Mouse (Mus musculus) heart, embryonic 15.5 days (tissue): ENCODE data around the gene Mettl1. TPM values are rescaled to one million over a fixed set of nuclear protein-coding genes. Genes with fewer than 3 reads are reported as not detected.
A peak's percentile ranks its signal among the peaks of the same experiment; 100 is the strongest.
"Not testable (repeated sequence)": the region's sequence is repeated elsewhere in the genome, so short reads cannot be mapped to it uniquely, and the experiment has no call there.

ENCODE experiments used
- ATAC-seq: fragments of 200-750 bp; cut with Nextera tagmentation; replicated peaks from 2 replicates; pipeline ENCODE4 v1.8.0; 2017; ENCODE audit warnings: low read depth, moderate TSS enrichment; ENCODE audit not compliant: insufficient number of reproducible peaks, insufficient read depth, low FRiP score
- H3K27ac ChIP-seq: fragments of 300-500 bp; sonication (generic); 2 replicates; pipeline ENCODE4 v1.5.1; 2015; ENCODE audit warnings: mild to moderate bottlenecking, inconsistent platforms
- H3K27me3 ChIP-seq: fragments of 300-500 bp; sonication (generic); 2 replicates; pipeline ENCODE4 v1.6.1; 2015; ENCODE audit warnings: inconsistent platforms
- H3K36me3 ChIP-seq: fragments of 300-500 bp; sonication (generic); 2 replicates; pipeline ENCODE4 v1.6.1; 2015; ENCODE audit warnings: mild to moderate bottlenecking, inconsistent platforms
- H3K4me1 ChIP-seq: fragments of 300-500 bp; sonication (generic); replicated peaks from 2 replicates; pipeline ENCODE4 v1.6.1; 2015; ENCODE audit warnings: inconsistent platforms
- H3K4me2 ChIP-seq: fragments of 300-500 bp; sonication (generic); 2 replicates; pipeline ENCODE4 v1.6.1; 2015; ENCODE audit warnings: inconsistent platforms, mild to moderate bottlenecking, moderate library complexity
- H3K4me3 ChIP-seq: fragments of 300-500 bp; sonication (generic); 2 replicates; pipeline ENCODE4 v1.5.1; 2015; ENCODE audit warnings: mild to moderate bottlenecking, inconsistent platforms
- H3K9ac ChIP-seq: fragments of 300-500 bp; sonication (generic); 2 replicates; pipeline ENCODE4 v1.6.1; 2015; ENCODE audit warnings: mild to moderate bottlenecking, inconsistent platforms
- H3K9me3 ChIP-seq: fragments of 300-500 bp; sonication (generic); replicated peaks from 2 replicates; pipeline ENCODE4 v1.6.1; 2016; ENCODE audit warnings: inconsistent platforms
- WGBS: fragments of 180-500 bp; shearing (Covaris S2); methylation state at CpG from one replicate; pipeline ENCODE4 v1.1.7; 2015; ENCODE audit warnings: mixed read lengths; 5-methylcytosine and 5-hydroxymethylcytosine counted together
- polyA plus RNA-seq: library from polyadenylated mRNA; unstranded; fragments of >200 nt; fragmentation: Nextera tagmentation; extraction: Ambion mirVana; gene quantifications from 2 replicates; pipeline ENCODE4 v1.2.1, GENCODE M21; 2015

The Mettl1 gene
- polyA plus RNA-seq, 1 experiment from 2014 or later, result 27.7 TPM

GRCm38 (mm10) chr10:127059968-127060916 lies 19.0 kb downstream of the Mettl1 start, which contains the start of gene March9:
Gene March9, minus strand, starts transcription at chr10:127060184.
- H3K4me2 ChIP-seq, result peak within 1 kb of the TSS; percentile 100
- WGBS, result 1% methylated on average over 57 of the region's 72 CpGs
- peak; percentile 20 for ATAC-seq
- H3K27me3 ChIP-seq, result peaks cover 60% of the 10 kb centered on the region
- peak within 1 kb of the TSS; percentile 81 for H3K4me3 ChIP-seq
- H3K9ac ChIP-seq, result peak within 1 kb of the TSS; percentile 76
- H3K9me3 ChIP-seq, result no peaks in the 10 kb centered on the region
- H3K36me3 ChIP-seq, result peaks cover 3% of the 10 kb centered on the region
- no peak within 1 kb of the TSS for H3K27ac ChIP-seq
- H3K4me1 ChIP-seq, result peaks cover 34% of the 10 kb centered on the region

DNA sequence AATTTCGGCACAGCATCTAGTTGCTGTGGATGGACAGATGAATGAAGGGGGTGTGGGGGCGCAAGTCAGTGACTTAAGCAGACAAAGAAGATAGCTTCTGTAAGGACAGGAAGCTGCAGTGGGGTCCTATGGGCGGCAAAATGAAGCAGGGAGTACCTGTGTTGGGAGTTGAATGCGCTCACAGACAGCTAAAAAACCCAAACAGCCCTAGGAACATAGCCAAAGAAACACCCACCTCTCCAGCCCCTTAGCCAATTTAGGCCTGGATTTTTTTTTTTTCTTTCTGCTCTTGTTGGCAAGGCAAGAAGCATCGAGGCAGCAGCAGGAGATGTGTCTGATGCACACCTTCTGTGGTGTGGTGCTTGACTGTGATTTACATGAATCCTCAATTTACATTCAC lies 19.9 kb downstream of the Mettl1 start:
- peak overlapping the region; percentile 81; the same call in 1 of the 2 replicates for H3K4me3 ChIP-seq
- no peak overlapping the region for H3K27ac ChIP-seq
- WGBS, result 57% methylated on average over 5 of the region's 5 CpGs
- H3K9ac ChIP-seq, result no peak overlapping the region
- peaks cover 36% of the 10 kb centered on the region for H3K4me1 ChIP-seq
- peaks cover 12% of the 10 kb centered on the region for H3K36me3 ChIP-seq
- no peak for ATAC-seq
- H3K9me3 ChIP-seq, result no peaks in the 10 kb centered on the region
- no peak overlapping the region for H3K4me2 ChIP-seq
- peaks cover 54% of the 10 kb centered on the region for H3K27me3 ChIP-seq

DNA sequence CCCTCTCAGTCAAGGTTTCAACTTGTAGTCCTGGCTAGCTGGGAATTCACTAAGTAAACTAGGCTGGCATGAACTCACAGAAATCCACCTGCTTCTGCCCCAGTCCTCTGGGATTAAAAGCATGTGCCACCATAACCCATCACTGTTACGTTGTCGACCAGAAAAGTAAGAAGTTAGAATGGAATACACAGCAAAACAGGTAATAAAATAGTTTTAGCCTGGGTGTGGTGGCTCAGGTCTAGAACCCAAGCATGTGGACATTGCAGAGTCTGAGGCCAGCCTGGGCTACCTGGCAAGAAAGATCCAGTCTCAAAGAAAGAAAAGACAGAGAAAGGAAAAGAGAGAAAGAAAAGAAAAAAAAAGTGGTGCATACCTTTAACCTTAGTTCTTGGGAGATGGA lies 20.3 kb downstream of the Mettl1 start:
- Histone ChIP-seq H3K4me2 (no peak overlapping the region), H3K4me1 (peaks cover 37% of the 10 kb centered on the region), H3K27ac (no peak overlapping the region), H3K36me3 (peaks cover 16% of the 10 kb centered on the region), H3K9ac (no peak overlapping the region), H3K9me3 (no peaks in the 10 kb centered on the region), H3K27me3 (peaks cover 53% of the 10 kb centered on the region), H3K4me3 (no peak overlapping the region)
- no peak for ATAC-seq
- 75% methylated on average over 2 of the region's 2 CpGs for WGBS

DNA sequence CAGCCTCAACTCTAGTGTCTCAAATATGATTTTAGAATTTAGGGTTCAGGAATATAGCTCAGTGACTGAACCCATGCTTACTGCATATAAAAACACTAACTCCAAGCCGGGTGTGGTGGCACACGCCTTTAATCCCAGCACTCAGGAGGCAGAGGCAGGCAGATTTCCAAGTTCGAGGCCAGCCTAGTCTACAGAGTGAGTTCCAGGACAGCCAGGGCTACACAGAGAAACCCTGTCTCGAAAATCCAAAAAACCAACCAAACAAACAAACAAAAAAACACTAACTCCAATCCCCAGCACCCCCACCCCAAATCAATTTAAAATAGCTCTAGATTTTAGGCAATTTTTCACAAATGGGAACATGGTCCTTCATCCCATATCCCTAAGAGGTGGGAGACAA lies 20.9 kb downstream of the Mettl1 start:
- WGBS, result 82% methylated on average over 4 of the region's 4 CpGs
- not testable (repeated sequence) for H3K4me3 ChIP-seq, H3K9me3 ChIP-seq, H3K27ac ChIP-seq, ATAC-seq, H3K4me2 ChIP-seq, H3K9ac ChIP-seq
- peaks cover 22% of the 10 kb centered on the region for H3K36me3 ChIP-seq
- H3K27me3 ChIP-seq, result peaks cover 52% of the 10 kb centered on the region
- H3K4me1 ChIP-seq, result peaks cover 37% of the 10 kb centered on the region

DNA sequence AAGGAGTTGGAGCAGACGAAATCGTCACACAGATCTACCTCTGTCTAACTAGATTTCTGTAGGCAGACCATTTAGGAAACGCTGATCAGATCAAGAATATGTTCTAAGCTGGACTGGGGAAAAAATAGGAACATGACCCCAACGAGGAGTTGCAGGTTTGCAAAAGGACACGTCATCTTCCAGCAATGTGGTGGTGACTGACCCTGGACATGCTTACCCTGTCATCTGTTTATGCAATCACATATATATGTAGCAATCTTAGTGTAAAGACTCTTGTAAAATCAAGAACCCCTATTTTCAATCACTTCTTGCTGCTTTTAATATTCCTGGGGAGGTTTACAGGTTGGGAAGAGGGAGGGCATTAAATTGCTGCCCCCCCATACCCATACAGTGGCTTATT lies 21.3 kb downstream of the Mettl1 start:
- Histone ChIP-seq H3K27ac (0 out of 2 replicates have a peak overlapping the region, but pooled peaks have one; percentile 45), H3K4me2 (no peak overlapping the region), H3K9ac (no peak overlapping the region), H3K4me1 (peaks cover 37% of the 10 kb centered on the region), H3K27me3 (peaks cover 48% of the 10 kb centered on the region), H3K4me3 (no peak overlapping the region; the same call in 1 of the 2 replicates), H3K9me3 (no peaks in the 10 kb centered on the region), H3K36me3 (peaks cover 26% of the 10 kb centered on the region)
- no peak for ATAC-seq
- 66% methylated on average over 5 of the region's 5 CpGs for WGBS

GRCm38 (mm10) chr10:127063239-127063872 lies 22.1 kb downstream of the Mettl1 start, which contains the start of gene Cdk4:
Gene Cdk4, plus strand, starts transcription at chr10:127063534.
- peak within 1 kb of the TSS; percentile 80 for H3K4me3 ChIP-seq
- peaks cover 38% of the 10 kb centered on the region for H3K4me1 ChIP-seq
- H3K27ac ChIP-seq, result peak within 1 kb of the TSS; percentile 86
- H3K9me3 ChIP-seq, result no peaks in the 10 kb centered on the region
- peak within 1 kb of the TSS; percentile 80 for H3K4me2 ChIP-seq
- peaks cover 40% of the 10 kb centered on the region for H3K27me3 ChIP-seq
- under 1% methylated on average over 46 of the region's 46 CpGs for WGBS
- peak within 1 kb of the TSS; percentile 93 for H3K9ac ChIP-seq
- H3K36me3 ChIP-seq, result peaks cover 34% of the 10 kb centered on the region
- peak; percentile 90 for ATAC-seq

DNA sequence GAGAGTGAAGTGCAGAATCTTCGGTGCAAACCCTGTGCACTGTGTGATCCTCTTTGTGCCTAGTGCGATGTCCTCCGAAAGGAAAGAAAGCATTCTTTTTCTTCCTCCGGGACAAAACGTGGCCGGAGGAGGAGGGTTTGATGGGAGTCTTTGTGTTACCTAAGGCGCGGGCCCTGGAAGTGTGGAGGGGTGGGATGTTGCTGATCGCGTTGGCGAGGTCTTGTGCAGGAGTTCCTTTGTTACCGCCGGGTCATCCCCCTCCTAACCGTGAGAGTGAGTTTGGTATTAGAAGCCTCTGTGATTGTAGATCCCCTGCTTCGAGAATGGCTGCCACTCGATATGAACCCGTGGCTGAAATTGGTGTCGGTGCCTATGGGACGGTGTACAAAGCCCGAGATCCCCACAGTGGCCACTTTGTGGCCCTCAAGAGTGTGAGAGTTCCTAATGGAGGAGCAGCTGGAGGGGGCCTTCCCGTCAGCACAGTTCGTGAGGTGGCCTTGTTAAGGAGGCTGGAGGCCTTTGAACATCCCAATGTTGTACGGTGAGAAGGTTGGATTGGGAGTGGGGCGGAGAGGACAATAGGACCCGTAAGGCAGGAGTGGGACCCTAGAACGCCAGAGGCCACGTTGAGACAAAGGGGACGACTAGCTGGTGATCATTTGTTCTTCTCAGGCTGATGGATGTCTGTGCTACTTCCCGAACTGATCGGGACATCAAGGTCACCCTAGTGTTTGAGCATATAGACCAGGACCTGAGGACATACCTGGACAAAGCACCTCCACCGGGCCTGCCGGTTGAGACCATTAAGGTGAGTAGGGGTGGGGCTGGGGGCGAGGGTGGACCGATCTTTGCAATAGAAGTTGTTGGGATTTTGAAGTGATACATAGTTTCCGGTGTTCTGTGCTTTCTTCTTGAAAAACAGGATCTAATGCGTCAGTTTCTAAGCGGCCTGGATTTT lies 23.0 kb downstream of the Mettl1 start:
- Histone ChIP-seq H3K4me3 (peak overlapping the region; percentile 80), H3K4me1 (peaks cover 38% of the 10 kb centered on the region), H3K9ac (peak overlapping the region; percentile 93), H3K36me3 (peaks cover 38% of the 10 kb centered on the region), H3K27me3 (peaks cover 32% of the 10 kb centered on the region), H3K9me3 (no peaks in the 10 kb centered on the region), H3K27ac (peak overlapping the region; percentile 86), H3K4me2 (peak overlapping the region; percentile 80)
- WGBS, result 10% methylated on average over 37 of the region's 37 CpGs
- no peak for ATAC-seq

- ATAC-seq, result no peak
- 58% methylated on average over 9 of the region's 9 CpGs for WGBS
- Histone ChIP-seq H3K4me3 (no peak overlapping the region), H3K9me3 (no peaks in the 10 kb centered on the region), H3K27me3 (peaks cover 15% of the 10 kb centered on the region), H3K4me2 (no peak overlapping the region), H3K27ac (peak overlapping the region; percentile 28; the same call in 1 of the 2 replicates), H3K36me3 (peaks cover 38% of the 10 kb centered on the region), H3K4me1 (peaks cover 32% of the 10 kb centered on the region), H3K9ac (no peak overlapping the region)
Observed at GRCm38 (mm10) chr10:127065981-127066380, 24.8 kb downstream of the Mettl1 start.

DNA sequence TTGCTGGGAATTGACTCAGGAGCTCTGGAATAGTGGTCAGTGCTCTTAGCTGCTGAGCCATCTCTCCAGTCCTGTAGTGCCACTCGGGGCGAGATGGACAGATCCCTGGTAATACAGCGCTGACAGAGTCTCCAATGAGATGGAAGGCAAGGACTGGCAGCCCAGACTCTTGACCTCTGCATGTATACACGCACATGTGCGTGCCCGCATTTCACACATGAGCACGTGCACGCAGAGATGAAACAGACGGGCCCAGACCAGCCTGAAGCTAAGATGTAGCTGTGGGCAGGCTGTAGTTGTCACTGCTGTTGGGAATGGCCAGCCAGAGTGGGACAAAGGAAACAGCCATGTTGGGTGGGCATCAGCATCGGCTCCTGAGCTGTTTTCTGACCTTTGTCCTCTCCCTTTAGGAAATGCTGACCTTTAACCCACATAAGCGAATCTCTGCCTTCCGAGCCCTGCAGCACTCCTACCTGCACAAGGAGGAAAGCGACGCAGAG lies 25.4 kb downstream of the Mettl1 start:
- peaks cover 36% of the 10 kb centered on the region for H3K4me1 ChIP-seq
- H3K9me3 ChIP-seq, result no peaks in the 10 kb centered on the region
- no peak overlapping the region for H3K9ac ChIP-seq
- peaks cover 9% of the 10 kb centered on the region for H3K27me3 ChIP-seq
- H3K4me2 ChIP-seq, result no peak overlapping the region
- H3K27ac ChIP-seq, result no peak overlapping the region
- ATAC-seq, result no peak
- no peak overlapping the region for H3K4me3 ChIP-seq
- 88% methylated on average over 14 of the region's 14 CpGs for WGBS
- peaks cover 38% of the 10 kb centered on the region for H3K36me3 ChIP-seq

DNA sequence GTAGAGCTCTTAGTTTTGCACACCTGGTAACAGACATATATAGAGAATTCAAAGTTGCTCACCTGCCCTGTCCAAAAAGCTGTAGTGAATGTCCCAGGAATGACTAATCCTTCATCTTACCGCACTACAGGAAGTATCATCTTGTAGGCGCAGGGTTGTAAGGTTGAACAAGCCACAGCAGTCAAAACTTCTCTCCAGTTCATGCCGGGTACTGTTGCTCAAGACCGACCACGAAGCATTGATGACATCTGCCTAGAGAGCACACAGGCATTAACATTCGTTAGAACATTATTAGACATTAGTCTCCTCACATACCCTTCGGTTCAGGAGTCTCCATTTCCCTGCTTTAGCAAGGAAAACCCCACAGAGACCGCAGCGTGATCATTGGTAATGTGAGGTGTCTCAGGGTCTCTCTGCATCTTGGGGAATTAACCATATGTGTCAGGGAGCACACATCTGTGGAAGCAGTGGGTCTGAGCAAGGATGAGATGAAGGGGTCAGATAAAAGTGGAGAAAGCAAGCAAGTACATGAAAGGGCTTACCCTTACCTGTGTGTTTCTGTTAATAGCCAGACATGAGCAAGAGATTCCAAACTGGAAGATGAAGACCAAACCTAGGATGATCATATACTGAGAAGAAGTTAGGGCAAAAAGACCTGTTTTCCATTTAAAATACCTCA lies 27.3 kb downstream of the Mettl1 start:
- no peak for ATAC-seq
- peaks cover 38% of the 10 kb centered on the region for H3K36me3 ChIP-seq
- peak overlapping the region; percentile 80 for H3K9ac ChIP-seq
- H3K4me3 ChIP-seq, result peak overlapping the region; percentile 78
- H3K4me2 ChIP-seq, result peak overlapping the region; percentile 74
- peaks cover 32% of the 10 kb centered on the region for H3K4me1 ChIP-seq
- no peak overlapping the region for H3K27ac ChIP-seq
- H3K27me3 ChIP-seq, result no peaks in the 10 kb centered on the region
- no peaks in the 10 kb centered on the region for H3K9me3 ChIP-seq
- WGBS, result 71% methylated on average over 9 of the region's 9 CpGs
